Mouse (Mus musculus) hindbrain, postnatal 0 days (tissue): ENCODE data around the gene Ndst2. TPM values are rescaled to one million over a fixed set of nuclear protein-coding genes. Genes with fewer than 3 reads are reported as not detected.

Experiments used
- ATAC-seq: fragments of 200-750 bp; cut with Nextera tagmentation; 2 replicates; pipeline ENCODE4 v1.8.0; 2017; ENCODE audit warnings: mild to moderate bottlenecking, moderate TSS enrichment, moderate library complexity
- DNase-seq: peaks from one replicate; pipeline ENCODE4 v3.0.0-alpha.2; 2015; ENCODE audit warnings: low spot score
- H3K27ac ChIP-seq: fragments of 300-500 bp; sonication (generic); 2 replicates; pipeline ENCODE4 v1.5.1; 2014; ENCODE audit warnings: mild to moderate bottlenecking
- H3K27me3 ChIP-seq: fragments of 300-500 bp; sonication (generic); 2 replicates; pipeline ENCODE4 v1.6.1; 2014; ENCODE audit warnings: low read length, mixed read lengths; ENCODE audit not compliant: insufficient read depth
- H3K36me3 ChIP-seq: fragments of 300-500 bp; sonication (generic); 2 replicates; pipeline ENCODE4 v1.6.1; 2014; ENCODE audit warnings: low read length, mixed read lengths; ENCODE audit not compliant: insufficient read depth
- H3K4me1 ChIP-seq: fragments of 300-500 bp; sonication (generic); 2 replicates; pipeline ENCODE4 v1.6.1; 2014; ENCODE audit warnings: antibody characterized with exemption, low read length, mixed read lengths; ENCODE audit not compliant: insufficient read depth
- H3K4me2 ChIP-seq: fragments of 300-500 bp; sonication (generic); 2 replicates; pipeline ENCODE4 v1.6.1; 2014; ENCODE audit warnings: low read depth, mild to moderate bottlenecking, low read length, moderate library complexity, mixed read lengths
- H3K4me3 ChIP-seq: fragments of 300-500 bp; sonication (generic); 2 replicates; pipeline ENCODE4 v1.5.1; 2014; ENCODE audit warnings: low read length
- H3K9ac ChIP-seq: fragments of 300-500 bp; sonication (generic); replicated peaks from 2 replicates; pipeline ENCODE4 v1.6.1; 2014; ENCODE audit warnings: mild to moderate bottlenecking, low read length, moderate library complexity, mixed read lengths
- H3K9me3 ChIP-seq: fragments of 300-500 bp; sonication (generic); 2 replicates; pipeline ENCODE4 v1.6.1; 2016; ENCODE audit warnings: low read length, mixed read lengths
- CTCF ChIP-seq: IDR thresholded peaks from 2 replicates; pipeline ENCODE4 v1.5.1; 2016; ENCODE audit warnings: antibody characterized with exemption, control low read depth, low read depth
- WGBS: fragments of 180-500 bp; shearing (Covaris S2); extraction: QIAGEN DNeasy Blood & Tissue Kit; methylation state at CpG from one replicate; pipeline ENCODE4 v1.1.7; 2014; 5-methylcytosine and 5-hydroxymethylcytosine counted together
- polyA plus RNA-seq: library from polyadenylated mRNA; unstranded; fragments of >200 nt; fragmentation: Nextera tagmentation; extraction: Ambion mirVana; gene quantifications from 2 replicates; pipeline ENCODE4 v1.2.1, GENCODE M21; 2015
- total RNA-seq: library from RNA; depleted of rRNA; stranded (reverse); fragments of >200 nt; gene quantifications from 2 replicates; pipeline ENCODE4 v1.2.3, GENCODE M21; 2014

The Ndst2 gene
- total and polyA plus RNA-seq, 2 experiments from 2014 or later, result 12.4 to 23.2 TPM

DNA sequence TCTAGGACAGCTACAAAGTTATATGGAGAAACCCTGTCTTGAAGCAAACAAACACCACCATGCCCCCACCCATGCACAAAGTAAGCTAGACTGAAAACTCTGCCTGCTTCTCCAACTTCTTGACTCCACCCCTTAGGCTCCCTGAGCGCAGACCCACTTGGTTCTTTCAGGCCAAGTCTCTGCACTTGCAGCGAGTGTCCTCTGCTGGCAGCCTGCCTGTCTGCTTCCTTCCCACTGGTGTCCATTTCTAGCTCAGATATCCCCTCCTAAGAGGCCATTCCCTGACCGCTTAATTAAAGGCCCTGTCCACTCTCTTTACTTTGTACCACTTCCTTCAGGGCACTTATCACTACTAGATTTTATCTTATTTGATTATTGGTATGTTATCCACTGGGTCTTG, 9.3 kb upstream of the Ndst2 start:
- no peaks in the 10 kb centered on the region for H3K4me1 ChIP-seq
- 81% methylated on average over 3 of the region's 3 CpGs for WGBS
- no peak for DNase-seq
- no peak overlapping the region for H3K27ac ChIP-seq
- no peak; the same call in 1 of the 2 replicates for TF ChIP-seq CTCF
- H3K4me2 ChIP-seq, result no peak overlapping the region
- H3K36me3 ChIP-seq, result peaks cover 40% of the 10 kb centered on the region
- no peak for ATAC-seq
- no peaks in the 10 kb centered on the region for H3K9me3 ChIP-seq
- H3K27me3 ChIP-seq, result no peaks in the 10 kb centered on the region
- no peak overlapping the region for H3K4me3 ChIP-seq
- no peak overlapping the region for H3K9ac ChIP-seq

DNA sequence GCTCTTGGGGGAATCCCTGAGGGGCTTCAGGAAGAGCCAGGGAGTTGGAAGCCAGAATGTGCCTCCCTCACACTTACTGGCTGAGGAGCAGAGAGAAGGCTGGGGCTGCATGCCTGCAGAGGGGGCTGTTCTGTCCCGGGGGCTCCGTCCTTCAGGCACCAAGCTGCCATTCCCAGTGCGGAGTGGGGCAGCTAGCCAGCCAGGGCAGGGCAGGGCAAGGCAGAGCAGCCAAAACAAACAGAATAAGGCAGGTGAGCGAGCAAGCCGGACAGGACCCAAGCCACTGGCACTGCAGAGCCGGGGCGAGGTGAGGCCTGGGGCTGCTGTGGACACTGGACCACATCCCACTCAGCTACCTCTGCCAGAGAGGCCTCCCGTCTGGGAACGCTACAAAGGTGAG, 6.9 kb upstream of the Ndst2 start:
- no peak for TF ChIP-seq CTCF
- no peaks in the 10 kb centered on the region for H3K9me3 ChIP-seq
- ATAC-seq (no peak), DNase-seq (no peak)
- H3K27ac ChIP-seq, result no peak overlapping the region
- WGBS, result 91% methylated on average over 9 of the region's 9 CpGs
- no peak overlapping the region for H3K4me2 ChIP-seq
- H3K4me3 ChIP-seq, result no peak overlapping the region
- H3K9ac ChIP-seq, result no peak overlapping the region
- peaks cover 44% of the 10 kb centered on the region for H3K36me3 ChIP-seq
- H3K27me3 ChIP-seq, result no peaks in the 10 kb centered on the region
- H3K4me1 ChIP-seq, result no peaks in the 10 kb centered on the region

DNA sequence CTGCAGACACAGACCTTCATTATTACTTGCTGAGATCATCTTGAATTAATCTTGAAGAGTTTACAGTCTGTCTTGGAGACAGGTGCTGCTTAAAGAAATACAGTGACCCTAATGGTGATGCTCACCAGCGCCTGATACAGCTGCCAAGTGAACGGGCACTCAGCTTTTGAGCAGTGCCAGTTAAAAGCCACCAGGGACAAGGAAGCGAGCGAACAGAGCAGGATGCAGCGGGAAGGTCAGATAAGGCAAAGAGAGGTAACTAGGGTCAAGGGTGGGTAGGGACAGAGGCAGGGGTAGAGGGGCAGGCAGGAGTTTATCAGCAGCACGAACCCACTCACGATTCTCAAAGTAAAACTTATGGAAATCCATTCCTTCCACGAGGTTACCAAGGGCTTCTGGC, 4.1 kb upstream of the Ndst2 start:
- TF ChIP-seq CTCF, result no peak
- no peaks in the 10 kb centered on the region for H3K4me1 ChIP-seq

DNA sequence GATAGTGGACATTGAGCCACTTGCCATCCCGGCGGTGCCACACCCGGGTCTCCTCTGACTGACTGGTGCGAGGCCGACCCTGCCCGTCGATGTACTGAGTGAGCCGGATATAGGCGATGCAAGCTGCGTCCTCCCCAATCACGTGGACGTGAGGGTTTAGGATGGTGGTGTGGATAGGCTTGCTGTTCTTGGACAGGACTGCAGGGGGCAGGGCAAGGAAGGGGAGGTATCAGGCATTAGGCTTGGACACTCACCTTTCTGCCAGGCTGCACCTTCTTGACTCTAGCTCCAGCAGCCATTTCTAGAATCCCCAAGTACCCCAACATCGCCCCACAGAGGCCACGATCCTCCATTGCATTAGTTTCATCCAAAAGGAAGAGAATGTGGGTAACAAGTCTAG, 2.9 kb upstream of the Ndst2 start:
- WGBS, result 42% methylated on average over 14 of the region's 14 CpGs
- Histone ChIP-seq H3K4me3 (no peak overlapping the region), H3K27ac (no peak overlapping the region), H3K4me1 (no peaks in the 10 kb centered on the region), H3K27me3 (no peaks in the 10 kb centered on the region), H3K4me2 (no peak overlapping the region), H3K36me3 (peaks cover 37% of the 10 kb centered on the region), H3K9me3 (no peaks in the 10 kb centered on the region), H3K9ac (no peak overlapping the region)
- peak; percentile 24 for ATAC-seq
- peak; percentile 80 for TF ChIP-seq CTCF
- DNase-seq, result peak; percentile 52

More for the DNA sequence above, 4.1 kb upstream of the Ndst2 start:
- Histone ChIP-seq H3K9me3 (no peaks in the 10 kb centered on the region), H3K9ac (no peak overlapping the region), H3K36me3 (peaks cover 42% of the 10 kb centered on the region), H3K4me2 (no peak overlapping the region), H3K4me3 (no peak overlapping the region), H3K27ac (no peak overlapping the region), H3K27me3 (no peaks in the 10 kb centered on the region)
- 89% methylated on average over 8 of the region's 8 CpGs for WGBS
- ATAC-seq (no peak), DNase-seq (no peak)

DNA sequence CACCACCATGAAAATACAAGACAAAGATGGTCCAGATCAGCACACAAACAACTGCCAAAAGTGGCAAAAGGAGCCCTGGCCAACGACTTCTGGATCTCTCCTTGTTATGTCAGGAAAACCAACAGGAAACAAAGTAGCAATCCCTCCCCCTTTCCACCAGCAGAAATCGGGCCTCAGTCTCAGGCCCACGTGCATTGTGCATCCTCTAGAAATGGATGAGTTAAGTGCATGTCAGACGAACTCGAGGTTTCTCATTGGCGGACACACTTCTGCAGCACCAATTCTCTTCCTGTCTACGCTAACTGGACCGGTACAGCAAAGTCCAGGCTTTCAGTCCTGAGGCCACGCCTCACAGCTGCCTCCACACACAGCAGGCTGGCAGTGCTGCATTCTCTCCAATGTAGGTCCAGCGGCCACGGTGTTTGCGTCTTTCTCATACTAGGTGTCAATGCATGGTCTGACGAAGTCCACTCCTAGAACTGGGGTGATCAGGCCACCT, 1.6 kb upstream of the Ndst2 start:
- Histone ChIP-seq H3K4me3 (no peak overlapping the region), H3K4me1 (no peaks in the 10 kb centered on the region), H3K36me3 (peaks cover 26% of the 10 kb centered on the region), H3K4me2 (no peak overlapping the region), H3K27me3 (no peaks in the 10 kb centered on the region), H3K9ac (no peak overlapping the region), H3K27ac (0 out of 2 replicates have a peak overlapping the region, but pooled peaks have one; percentile 87), H3K9me3 (no peaks in the 10 kb centered on the region)
- no peak for DNase-seq
- no peak for ATAC-seq
- TF ChIP-seq CTCF, result no peak
- WGBS, result 79% methylated on average over 13 of the region's 13 CpGs

DNA sequence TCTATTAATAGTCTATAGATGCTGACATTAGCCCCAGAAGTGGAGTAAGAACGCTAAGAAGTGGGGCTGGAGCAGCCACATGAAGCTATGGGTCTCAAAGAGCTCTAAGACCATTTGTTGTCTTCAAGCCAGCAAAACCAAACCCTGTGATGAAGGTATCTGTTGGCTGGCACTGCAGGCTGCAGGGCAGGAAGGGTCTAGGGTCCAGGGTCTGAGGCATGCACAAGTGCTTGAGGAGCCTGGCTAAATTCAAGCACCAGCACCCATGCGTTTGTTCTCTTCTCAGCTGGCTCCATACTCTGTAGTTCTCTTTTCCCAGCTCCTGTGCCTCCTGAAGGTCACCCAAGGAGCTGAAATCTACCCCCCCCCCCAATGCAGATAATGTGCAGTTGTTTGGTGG, 690 bp upstream of the Ndst2 start:
- no peak overlapping the region for H3K4me3 ChIP-seq
- DNase-seq (no peak), ATAC-seq (no peak)
- peak overlapping the region; percentile 91; the same call in 1 of the 2 replicates for H3K4me2 ChIP-seq
- WGBS, result 65% methylated on average over 2 of the region's 2 CpGs
- no peak overlapping the region for H3K9ac ChIP-seq
- no peaks in the 10 kb centered on the region for H3K27me3 ChIP-seq
- no peaks in the 10 kb centered on the region for H3K9me3 ChIP-seq
- H3K27ac ChIP-seq, result peak overlapping the region; percentile 87; the same call in 1 of the 2 replicates
- TF ChIP-seq CTCF, result no peak
- H3K36me3 ChIP-seq, result peaks cover 29% of the 10 kb centered on the region
- no peaks in the 10 kb centered on the region for H3K4me1 ChIP-seq
